Mouse (Mus musculus) v-Abl transformed pro-B cells (cell line): ENCODE data around the gene Vsig10.
"Not testable (repeated sequence)": the region's sequence is repeated elsewhere in the genome, so short reads cannot be mapped to it uniquely, and the experiment has no call there.

Experiments
- in situ Hi-C, 2 experiments: fragments of 400-800 bp; cut with MboI; formaldehyde crosslinking; loops; one replicate each; pipeline ENCODE4 v1.15.1; 2025; ENCODE audit not compliant: unreplicated experiment in 2 of 2

The Vsig10 gene

DNA sequence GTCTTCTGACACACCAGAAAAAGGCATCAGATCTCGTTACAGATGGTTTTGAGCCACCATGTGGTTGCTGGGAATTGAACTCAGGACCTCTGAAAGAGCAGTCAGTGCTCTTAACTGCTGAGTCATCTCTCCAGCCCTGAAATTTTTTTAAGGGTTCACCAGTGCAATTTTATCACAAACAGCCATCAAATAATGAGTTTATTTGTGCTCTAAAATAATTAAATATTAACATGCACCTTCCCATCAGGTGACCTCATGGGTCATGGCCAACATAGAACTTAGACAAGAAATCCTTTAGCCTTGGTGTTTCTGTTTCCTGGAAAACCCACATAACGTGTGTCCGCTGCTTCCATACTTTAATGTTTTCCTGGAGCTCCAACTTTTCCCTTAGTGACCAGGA lies 25.1 kb upstream of the Vsig10 start:
- in situ Hi-C loops: not testable (repeated sequence)

DNA sequence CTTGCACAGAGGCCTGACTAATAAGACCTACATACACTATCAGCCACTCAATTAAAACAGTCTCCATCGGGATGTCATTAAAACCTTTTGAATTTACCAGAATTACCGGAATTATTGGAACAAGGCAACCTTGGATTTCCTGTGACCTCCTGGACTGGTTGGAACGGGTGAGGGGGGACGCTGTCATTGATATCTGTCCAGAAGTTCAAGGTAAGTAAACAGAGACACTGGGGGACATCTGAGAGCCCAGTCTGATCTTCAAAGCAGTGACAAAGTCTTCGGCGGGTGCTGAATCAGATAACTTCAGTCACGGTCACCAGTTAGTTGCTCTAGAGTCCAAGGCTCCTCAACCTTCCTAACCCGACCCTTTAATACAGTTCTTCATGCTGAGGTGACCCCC lies 23.9 kb upstream of the Vsig10 start:
- in situ Hi-C loops: no loop called here

DNA sequence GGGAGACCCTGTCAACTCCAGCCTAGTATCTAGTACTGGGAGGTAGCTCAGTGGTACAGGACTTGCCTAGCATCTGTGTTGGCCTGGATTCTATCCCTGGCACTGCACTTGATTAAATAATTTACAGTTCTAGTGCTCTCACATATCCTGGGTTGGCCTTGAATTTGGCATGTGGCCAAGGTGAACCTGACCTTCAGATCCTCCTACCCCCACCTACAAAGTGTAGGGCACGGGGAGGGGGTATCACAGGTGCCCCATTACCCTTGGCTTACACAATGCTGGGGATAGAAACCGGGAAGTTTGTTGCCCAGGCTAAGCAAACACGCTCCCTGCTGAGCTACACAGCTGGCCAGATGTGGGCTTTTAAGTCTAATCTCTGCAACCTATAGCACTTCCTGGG lies 16.0 kb upstream of the Vsig10 start:
- in situ Hi-C loops: loop anchor here (10.0 to 25.0 kb wide), 3 partner anchors 652 to 1268 kb away; no protein-coding TSS in a partner anchor

DNA sequence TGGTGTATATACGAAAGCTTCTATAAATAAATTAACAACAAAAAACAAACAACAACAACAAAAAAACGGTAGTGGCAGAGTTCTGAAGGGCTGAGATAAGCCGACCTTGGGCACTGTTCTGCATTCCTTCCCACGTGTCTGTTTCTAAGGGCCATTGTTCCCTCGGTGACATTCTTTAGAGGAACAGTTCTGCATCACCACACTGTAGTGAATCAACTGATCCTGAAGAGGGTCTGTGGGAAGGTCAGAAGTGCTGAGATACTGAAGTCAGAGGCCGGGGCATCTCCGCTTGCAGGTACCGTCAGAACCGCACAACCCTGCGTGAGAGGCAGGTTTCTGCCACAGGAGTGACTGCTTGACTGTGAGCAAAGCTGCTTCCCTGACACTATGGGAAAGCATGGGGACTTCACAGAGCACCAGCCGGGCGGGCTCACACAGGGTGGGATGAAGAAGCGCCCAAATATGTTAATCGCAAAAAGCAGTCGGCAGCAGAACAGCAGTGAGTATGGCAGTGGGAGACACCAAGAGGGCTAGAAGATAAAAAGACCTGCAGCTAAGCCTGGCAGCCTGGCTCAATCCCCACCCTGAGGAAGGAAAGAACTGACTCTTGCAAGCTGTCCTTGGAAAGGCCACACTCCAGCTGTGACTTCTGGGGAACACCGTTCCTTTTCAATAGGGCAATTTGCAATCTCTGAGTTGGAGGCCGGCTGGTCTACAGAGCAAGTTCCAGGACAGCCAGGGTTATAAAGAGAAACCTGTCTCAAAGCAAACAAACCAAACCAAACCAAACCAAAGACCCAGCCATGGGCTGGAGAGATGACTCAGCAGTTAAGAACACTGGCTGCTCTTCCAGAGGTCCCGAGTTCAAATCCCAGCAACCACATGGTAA lies 14.9 kb upstream of the Vsig10 start:
- in situ Hi-C loops: loop anchor here (10.0 to 25.0 kb wide), 3 partner anchors 651 to 1269 kb away; no protein-coding TSS in a partner anchor

DNA sequence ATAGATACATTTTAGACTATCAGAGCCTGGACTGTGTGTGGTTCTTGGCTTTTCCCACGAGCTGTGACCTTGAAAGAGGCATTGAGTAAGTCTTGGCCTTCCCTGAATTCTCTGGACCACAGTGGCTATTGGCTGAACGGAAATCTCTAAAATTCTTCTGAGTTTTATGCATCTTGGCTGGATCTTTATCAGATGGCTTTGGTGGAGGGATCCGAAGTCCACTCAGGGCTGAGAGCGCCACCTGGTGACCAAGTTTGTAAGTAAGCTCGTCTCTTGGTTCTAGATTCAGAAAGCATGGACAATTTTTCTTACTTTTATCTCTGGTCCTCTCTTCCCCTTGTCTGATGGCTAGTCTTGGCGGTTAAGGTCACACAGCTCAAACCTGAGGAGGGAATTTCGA lies 13.9 kb upstream of the Vsig10 start:
- in situ Hi-C loops: loop anchor here (5.0 to 25.0 kb wide), 6 partner anchors 102 to 1270 kb away; partner anchors contain the start of gene Suds3 (in 1 of the 2)

DNA sequence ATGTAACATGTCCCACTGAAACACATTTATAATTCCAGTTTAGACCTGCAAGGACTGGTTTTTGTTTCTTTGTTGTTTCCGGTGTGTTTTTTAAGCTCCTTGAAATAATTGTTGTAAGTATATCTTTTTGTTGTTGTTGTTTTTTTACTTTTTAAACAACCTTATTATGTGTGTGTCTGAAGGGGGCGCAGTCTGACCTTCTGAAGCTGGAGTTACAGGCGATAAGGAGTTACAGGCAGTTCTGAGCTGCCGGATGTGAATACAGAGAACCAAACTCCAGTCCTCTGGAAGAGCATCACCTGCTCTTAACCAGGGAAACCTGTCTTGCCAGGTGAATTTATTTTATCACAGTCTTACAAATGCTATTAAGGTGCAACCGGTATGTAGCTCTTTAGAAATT lies 13.1 kb upstream of the Vsig10 start:
- in situ Hi-C loops: loop anchor here (5.0 to 25.0 kb wide), 6 partner anchors 102 to 1271 kb away; partner anchors contain the start of gene Suds3 (in 1 of the 2)

DNA sequence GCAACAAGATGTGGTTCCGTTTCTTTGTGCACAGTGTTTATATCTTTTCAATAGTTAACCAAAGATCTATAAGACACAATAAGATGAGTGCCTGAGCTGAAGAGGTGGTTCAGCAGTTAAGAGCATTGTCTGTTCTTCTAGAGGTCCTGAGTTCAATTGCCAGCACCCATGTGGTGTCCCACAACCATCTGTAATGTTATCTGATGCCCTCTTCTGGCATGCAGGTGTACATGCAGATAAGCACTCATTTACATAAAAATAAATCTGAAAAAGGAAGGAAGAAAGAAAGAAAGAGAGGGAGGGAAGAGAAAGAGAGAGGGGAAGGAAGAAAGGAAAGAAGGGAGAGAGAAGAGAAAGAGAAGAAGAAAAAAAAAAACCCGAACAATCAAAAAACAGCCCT lies 12.1 kb upstream of the Vsig10 start:
- in situ Hi-C loops: loop anchor here (5.0 to 25.0 kb wide), 6 partner anchors 100 to 1272 kb away; partner anchors contain the start of gene Suds3 (in 1 of the 2)

DNA sequence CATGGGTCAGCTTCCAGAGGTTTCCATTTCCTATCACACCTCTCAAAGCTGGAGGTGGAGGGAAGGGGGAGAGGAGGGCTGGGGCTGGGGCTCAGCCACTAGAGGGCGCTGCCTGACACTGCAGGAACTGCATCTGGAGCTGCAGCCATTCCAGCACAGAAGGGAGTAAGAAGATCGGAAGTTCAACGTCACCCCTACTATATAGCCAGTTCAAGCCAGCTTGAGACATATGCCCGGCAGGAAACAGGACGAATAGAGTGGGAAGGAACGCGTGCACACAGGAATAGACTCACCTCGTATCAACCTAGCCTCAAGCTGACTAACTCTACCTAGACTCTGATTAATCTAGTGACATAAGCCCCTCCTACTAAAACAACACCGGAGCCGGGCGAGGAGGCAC lies 11.2 kb upstream of the Vsig10 start:
- in situ Hi-C loops: loop anchor here (5.0 to 25.0 kb wide), 6 partner anchors 100 to 1273 kb away; partner anchors contain the start of gene Suds3 (in 1 of the 2)

DNA sequence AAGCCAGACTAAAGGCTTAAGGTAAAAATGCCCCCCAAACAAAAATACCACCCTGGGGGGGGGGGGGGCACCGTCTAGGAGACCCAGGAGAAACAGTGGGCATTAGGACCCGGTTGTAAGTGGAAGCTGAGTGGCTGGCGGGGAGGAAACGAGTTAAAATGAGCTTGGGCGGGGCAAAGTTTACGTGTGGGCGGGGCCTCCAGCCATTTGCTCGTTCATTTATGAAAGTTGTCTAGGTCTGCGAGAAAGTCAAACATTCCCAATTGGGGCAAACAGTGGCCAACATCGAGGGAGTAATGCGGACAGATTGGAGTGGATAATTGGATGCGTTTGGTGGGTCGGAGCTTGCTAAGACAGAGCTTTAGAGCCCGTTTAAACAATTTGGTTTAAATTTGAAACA lies 5.5 kb upstream of the Vsig10 start:
- in situ Hi-C loops: loop anchor here in 1 of 2 experiments (25.0 kb wide), 1 partner anchor 649 kb away; no protein-coding TSS in a partner anchor

DNA sequence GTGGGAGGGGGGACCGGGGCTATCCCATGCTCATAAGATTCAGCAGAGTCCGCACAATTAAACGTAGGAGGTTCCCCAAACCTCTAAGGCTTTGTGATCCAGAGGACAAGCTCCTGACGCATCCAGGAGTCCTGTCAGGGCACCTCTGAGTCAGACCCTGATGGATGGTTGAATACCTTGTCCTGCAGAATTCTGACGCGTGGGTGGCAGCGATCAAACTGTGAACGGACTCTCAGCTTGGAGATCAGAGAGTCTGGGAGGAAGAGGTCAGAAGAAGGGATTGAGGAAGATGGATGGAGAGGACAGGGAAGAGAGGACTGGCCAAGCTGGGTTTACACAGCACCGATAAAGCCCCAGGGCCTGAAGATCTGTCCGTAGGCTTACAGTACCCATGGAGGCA lies 5.0 kb upstream of the Vsig10 start:
- in situ Hi-C loops: loop anchor here in 1 of 2 experiments (25.0 kb wide), 1 partner anchor 648 kb away; no protein-coding TSS in a partner anchor

DNA sequence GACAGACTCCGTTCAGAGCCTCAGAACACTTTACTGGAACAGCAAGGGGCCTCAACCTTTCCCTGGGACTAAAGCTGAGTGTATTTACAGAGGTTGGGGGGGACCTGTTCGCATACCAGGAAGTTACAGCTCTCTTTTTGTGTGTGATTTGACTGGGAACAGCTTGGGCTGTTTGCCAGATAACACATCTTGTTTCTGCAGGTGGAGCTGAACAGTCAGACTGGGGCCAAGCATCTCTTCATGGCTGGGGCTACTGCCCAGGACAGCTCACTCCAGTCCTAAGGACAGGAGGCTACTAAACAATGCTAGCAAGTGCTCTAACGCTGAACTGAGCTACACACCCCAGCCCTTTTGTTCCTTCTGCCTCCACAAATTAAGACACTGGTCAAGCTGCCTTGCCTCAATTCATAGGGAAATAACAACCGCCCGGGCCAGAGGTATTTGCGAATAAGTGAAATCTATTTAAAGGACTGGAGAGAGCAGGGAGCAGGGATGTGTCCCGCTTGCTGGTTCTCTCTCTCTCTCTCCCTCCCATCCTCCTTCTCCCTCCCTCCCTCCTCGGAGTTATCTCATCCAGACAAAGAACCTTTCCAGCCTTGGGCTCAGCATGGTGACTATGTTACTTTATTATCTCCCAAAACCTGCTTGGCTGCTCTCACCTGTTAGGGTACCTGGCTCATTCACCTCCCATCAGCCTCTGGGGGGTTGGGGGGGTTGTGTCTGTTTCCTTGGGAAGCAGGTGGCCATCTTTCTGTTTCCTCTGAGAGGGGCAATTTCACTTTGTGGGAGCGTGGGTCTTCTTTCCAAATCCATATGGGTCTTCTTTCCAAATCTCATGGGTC lies 4.1 kb upstream of the Vsig10 start:
- in situ Hi-C loops: loop anchor here in 1 of 2 experiments (25.0 kb wide), 1 partner anchor 647 kb away; no protein-coding TSS in a partner anchor

DNA sequence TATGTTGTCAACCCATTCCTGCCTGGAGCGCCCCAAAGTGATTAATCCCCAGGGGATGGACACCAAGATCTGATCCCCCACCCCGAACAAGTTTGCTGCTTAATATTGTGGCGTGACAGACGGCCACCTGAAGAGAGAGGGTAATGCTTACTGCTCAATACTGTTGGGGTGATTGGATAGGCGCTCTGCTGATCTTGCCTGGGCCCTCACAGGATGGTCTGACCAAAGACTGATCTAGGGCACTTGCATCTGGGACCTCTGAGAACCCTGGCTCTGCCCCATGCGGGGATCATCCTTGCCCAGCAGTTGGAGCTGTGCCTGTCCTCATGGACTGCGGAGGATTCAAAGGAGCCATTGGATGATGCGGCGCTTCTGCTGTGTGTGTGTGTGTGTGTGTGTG lies 4.9 kb downstream of the Vsig10 start:
- in situ Hi-C loops: loop anchor here (10.0 to 25.0 kb wide), 2 partner anchors 171 to 639 kb away; no protein-coding TSS in a partner anchor

DNA sequence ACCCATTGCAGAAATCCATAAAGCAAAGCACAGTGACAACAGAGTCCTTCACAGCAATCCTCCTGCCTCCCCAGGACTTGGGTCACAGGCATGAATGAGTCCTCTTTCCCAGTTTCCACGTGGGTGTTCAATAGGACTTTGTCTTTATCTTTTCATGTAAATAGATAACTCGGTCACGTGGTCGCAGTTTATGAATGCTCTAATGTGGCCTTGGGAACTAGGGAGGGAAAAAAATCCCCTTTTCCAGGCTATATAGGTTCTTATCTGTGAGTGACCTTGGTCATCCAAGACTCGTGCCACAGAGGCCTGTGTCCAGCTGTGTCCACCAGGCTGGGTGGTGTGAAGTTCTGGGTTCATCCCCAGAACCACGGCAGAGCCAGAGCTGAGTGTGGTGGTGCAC lies 7.5 kb downstream of the Vsig10 start:
- in situ Hi-C loops: loop anchor here in 1 of 2 experiments (10.0 kb wide), 1 partner anchor 168 kb away; no protein-coding TSS in a partner anchor

DNA sequence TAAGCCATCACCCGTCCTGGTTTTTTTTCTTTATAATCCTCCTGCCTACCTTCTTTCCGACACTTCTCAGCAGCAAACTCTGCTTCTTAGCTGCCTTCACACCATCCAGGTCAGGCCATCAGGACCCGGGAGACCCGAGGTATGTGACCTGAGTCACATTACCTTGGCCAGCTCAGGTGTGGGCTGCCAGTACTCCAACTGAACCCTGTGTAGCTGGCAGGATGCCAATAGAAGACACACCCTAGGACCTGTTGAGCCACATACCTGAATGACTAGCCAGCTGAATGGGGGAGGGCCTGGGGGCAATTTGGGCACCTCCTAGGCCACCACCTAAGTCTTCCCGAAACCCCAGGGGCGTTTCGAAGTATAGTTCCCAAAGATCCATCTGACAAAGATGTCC lies 11.6 kb downstream of the Vsig10 start:
- in situ Hi-C loops: no loop called here

DNA sequence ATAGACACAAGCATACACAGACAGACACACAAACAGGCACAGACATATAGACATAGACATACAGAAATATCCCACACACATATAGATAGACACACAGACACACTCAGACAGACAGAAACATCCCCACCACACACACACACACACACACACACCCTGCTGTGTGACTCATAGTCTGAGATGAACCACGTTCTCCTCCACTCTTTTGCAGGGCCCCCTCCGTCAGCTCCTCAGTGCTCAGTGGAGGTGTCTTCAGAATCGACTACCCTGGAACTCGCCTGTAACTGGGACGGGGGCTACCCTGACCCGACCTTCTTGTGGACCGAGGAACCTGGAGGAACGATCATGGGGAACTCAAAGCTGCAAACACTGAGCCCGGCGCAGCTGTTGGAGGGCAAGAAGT lies 19.1 kb downstream of the Vsig10 start:
- in situ Hi-C loops: no loop called here

DNA sequence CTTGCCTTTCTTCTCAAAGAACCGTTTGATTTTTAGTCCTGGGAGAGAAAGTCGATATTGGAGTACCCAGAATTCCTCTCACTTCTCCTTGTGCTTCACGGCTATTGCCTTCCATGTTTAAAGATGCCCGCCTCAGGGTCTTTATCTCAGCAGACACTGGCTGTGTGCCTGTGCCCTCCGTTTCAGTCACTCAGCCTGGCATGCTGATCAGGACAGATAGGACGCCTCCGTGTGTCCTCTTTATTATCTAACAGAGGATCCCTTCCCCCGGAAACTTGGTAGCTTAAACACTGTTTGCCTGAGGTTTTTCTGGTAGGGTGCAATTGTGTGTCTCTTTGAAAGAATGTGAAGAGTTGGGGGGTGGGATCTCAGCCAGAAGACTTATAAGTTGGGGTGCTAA lies 19.6 kb downstream of the Vsig10 start:
- in situ Hi-C loops: no loop called here

DNA sequence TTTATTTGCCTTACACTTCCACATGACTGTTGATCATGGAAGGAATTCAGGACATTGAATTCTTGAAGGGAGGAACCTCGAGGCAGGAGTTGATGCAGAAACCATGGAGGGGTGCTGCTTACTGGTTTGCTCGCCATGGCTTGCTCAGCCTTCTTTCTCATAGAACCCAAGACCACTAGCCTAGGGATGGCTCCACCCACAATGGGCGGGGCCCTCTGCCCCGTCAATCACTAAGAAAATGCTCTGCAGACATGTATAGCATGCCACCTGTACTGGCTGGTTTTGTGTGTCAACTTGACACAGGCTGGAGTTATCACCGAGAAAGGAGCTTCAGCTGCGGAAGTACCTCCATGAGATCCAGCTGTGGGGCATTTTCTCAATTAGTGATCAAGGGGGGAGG lies 21.2 kb downstream of the Vsig10 start:
- in situ Hi-C loops: no loop called here

DNA sequence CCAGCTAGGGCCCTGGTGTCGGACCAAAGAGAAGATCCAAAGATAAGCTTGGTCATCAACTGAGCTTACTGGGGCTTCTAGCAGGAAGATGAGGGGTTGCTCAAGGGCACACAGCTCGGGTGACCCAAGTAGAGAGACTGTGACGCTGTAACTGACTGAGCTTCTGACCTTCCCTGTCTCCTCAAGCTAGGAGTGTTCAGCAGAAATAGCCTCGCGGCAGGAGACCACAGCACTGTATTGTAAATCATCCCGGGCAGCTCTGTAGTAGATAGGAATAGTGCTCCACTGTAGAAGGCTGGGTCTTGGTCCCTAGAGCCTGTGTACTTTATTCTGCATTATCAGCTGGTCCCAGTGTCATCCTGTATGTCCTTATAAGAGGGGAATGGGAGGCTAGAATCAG lies 23.0 kb downstream of the Vsig10 start:
- in situ Hi-C loops: no loop called here

DNA sequence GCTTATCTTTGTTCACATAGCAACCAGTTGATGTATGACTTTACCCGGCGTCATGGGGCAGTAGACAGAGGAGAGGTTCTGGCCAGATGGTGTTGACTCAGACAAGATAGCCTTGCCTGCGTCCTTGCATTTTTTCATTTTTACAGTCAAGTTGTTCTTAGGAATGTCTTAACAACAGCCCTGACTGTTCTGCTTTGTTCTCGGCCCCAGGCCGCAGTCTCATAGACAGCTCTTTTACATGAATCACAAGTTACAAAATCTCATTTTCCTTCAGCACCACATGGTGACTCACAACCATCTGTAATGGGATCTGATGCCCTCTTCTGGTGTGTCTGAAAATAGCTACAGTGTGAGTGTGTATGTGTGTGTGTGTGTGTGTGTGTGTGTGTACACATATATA lies 25.6 kb downstream of the Vsig10 start:
- in situ Hi-C loops: not testable (repeated sequence)

DNA sequence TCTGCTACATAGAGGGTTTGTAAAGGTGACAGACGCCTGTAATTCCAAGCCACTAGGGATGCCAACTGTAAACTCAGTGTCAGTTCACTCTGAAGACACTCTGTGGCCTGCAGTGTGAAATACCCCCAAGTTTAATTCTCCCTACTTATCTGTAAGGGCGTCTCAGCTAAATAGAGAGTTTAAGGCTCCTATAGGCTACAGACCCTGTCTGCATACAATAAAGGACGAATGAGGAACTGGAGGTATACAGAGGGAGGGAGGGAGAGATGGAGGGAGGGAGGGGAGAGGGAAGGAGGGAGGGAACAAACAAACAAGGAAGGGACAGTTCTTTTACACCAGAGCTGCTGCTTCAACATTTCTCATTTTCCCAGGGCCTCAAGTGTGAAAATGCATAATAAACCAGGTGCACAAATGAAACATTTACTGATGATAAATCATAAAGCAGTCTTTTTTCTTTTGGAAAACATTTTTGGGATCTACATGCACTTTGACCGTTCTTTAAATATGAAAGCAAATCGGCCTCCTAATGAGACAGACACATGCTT lies 26.6 kb downstream of the Vsig10 start:
- in situ Hi-C loops: no loop called here
